Mouse (Mus musculus) erythroblast, embryonic 14.5 days (primary cell): Measurements from ENCODE around the gene 1700092M07Rik.

Experiments
- GATA1 ChIP-seq: IDR thresholded peaks from 2 replicates; pipeline ENCODE4 v1.6.1; 2012; ENCODE audit warnings: low read length, inconsistent platforms, mixed read lengths
- TAL1 ChIP-seq: IDR thresholded peaks from 3 replicates; pipeline ENCODE4 v1.6.1; 2012; ENCODE audit warnings: low read length, inconsistent platforms, mixed read lengths

DNA sequence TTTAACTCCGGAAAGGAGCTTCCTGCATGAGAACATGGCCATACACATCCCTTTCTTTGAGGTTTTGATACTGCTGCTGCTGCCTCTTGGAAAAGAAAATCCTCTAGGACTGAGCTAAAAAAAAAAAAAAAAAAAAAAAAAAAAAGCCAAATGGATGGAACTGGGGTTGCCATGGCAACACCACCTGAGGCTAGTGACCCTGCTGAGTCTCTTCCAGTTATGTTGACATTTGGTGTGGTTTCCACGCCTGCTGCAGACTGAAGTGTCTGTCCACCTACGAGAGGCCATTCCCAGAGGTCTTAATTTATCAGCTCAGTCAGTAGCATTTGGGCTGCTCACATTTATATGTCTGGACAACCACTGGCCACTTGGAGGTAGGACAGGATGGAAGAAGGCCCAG lies 48.0 kb downstream of the 1700092M07Rik start:
- TF ChIP-seq GATA1 (no peak), TAL1 (peak; percentile 21; the same call in 1 of the 3 replicates)
